Mouse (Mus musculus) forebrain, embryonic 10.5 days (tissue): ENCODE results near the gene Slc24a2. TPM values are rescaled to one million over a fixed set of nuclear protein-coding genes. Genes with fewer than 3 reads are reported as not detected.

Experiments used
- DNase-seq: peaks from one replicate; pipeline ENCODE4 v3.0.0-alpha.2; 2017; ENCODE audit warnings: low spot score; ENCODE audit errors: extremely low spot score
- H3K27ac ChIP-seq: fragments of 300-500 bp; sonication (generic); 2 replicates; pipeline ENCODE4 v1.5.1; 2016; ENCODE audit warnings: mild to moderate bottlenecking
- H3K27me3 ChIP-seq: fragments of 300-500 bp; sonication (generic); 2 replicates; pipeline ENCODE4 v1.6.1; 2016; ENCODE audit warnings: mild to moderate bottlenecking; ENCODE audit not compliant: poor library complexity, severe bottlenecking
- H3K36me3 ChIP-seq: fragments of 300-500 bp; sonication (generic); replicated peaks from 2 replicates; pipeline ENCODE4 v1.6.1; 2016; ENCODE audit warnings: mild to moderate bottlenecking, moderate library complexity
- H3K4me1 ChIP-seq: fragments of 300-500 bp; sonication (generic); 2 replicates; pipeline ENCODE4 v1.6.1; 2016
- H3K4me3 ChIP-seq: fragments of 300-500 bp; sonication (generic); 2 replicates; pipeline ENCODE4 v1.5.1; 2016; ENCODE audit warnings: mild to moderate bottlenecking, moderate library complexity
- H3K9me3 ChIP-seq: fragments of 300-500 bp; sonication (generic); 2 replicates; pipeline ENCODE4 v1.6.1; 2016; ENCODE audit warnings: mild to moderate bottlenecking, moderate library complexity
- WGBS: fragments of 180-500 bp; shearing (Covaris S2); methylation state at CpG from one replicate; pipeline ENCODE4 v1.1.7; 2016; 5-methylcytosine and 5-hydroxymethylcytosine counted together
- polyA plus RNA-seq: library from polyadenylated mRNA; unstranded; fragments of >200 nt; fragmentation: Nextera tagmentation; extraction: Ambion mirVana; gene quantifications from 2 replicates; pipeline ENCODE4 v1.2.1, GENCODE M21; 2016

The Slc24a2 gene
- polyA plus RNA-seq, 1 experiment from 2014 or later = 0.53 TPM

DNA sequence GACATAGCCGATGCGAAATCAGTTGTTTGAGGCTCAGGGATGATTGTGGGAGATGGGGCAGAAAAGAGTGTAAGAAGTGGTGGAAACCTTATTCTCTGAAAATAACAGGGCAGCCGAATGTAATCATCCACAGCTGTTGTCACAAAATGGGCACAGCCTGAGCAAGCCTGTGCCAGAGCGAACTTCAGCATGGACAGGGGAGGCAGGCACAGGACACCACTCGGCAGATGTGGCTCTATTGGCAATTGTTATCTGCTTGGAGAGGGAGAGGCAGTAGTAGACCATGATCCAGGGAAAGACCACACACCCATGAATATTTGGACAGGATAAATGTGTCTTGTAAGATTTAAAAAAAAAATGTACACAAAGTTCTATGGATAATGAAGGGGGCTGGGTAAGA is 253.0 kb downstream of the Slc24a2 start:
- 86% methylated on average over 5 of the region's 5 CpGs for WGBS
- Histone ChIP-seq H3K9me3 (no peaks in the 10 kb centered on the region), H3K27me3 (no peaks in the 10 kb centered on the region), H3K4me1 (no peaks in the 10 kb centered on the region), H3K27ac (no peak overlapping the region), H3K36me3 (no peaks in the 10 kb centered on the region), H3K4me3 (no peak overlapping the region)
- no peak for DNase-seq

DNA sequence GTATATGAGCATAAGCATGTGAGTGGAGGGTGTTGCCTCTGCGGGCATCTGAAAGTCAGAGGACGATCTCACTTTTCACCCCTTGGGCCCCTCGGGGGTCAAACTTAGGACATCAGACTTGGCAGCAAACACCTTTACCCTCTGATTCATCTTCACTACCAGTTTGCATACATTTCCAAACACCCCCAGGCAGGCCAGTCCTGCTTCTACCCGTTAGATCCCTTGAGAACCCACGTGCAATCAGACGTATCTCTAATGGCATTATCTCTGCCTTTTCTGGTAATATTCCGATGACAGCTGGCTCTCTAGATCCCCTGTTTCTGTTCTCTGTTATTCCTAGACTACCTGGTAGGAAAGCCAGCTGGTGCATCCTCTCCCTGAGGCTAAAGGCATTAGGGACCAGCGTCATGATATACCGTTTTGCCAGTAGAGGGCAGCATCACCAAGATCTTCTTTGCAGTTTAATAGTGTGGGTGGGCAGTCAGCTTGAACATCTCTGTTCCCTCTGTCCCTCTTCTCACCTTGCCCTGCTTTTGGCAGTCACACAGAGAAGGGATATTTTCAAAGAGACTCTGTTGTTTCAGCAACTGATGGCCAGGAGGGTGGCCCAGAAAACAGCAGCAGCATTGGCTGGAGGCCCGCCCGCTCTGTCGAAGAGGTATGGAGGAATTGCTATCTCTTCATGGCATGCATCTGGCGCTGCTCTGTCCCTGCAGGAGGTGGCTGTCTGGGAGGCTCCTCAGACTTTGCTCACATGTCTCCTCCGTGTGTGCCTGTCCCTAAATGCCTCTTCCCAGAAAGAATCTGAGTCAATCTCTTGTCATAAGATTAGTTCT is 272.5 kb downstream of the Slc24a2 start:
- DNase-seq = peak; percentile 45
- 48% methylated on average over 14 of the region's 14 CpGs for WGBS

DNA sequence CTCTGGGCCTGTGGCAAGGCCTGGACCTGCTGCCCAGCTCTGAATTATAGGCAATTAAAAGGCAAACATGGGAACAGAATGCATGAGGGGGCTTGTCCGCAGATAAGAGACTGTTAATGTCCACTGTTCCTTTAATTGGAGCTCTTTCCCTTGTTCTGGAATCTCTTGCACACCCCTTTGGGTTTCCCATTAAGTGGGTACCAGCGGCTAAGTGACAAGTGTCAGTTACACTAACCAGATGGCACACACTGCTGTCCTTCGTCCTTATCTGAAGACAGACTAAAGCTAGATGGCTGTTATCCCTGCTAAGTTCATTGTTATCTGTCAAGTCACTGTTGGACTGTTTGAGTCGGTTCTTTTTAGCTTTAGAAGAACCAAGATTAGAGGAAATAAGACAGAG is 274.8 kb downstream of the Slc24a2 start:
- H3K27ac ChIP-seq = no peak overlapping the region
- H3K9me3 ChIP-seq = no peaks in the 10 kb centered on the region
- no peak for DNase-seq
- WGBS = 89% methylated on average over 4 of the region's 4 CpGs
- H3K27me3 ChIP-seq = no peaks in the 10 kb centered on the region
- H3K4me1 ChIP-seq = peaks cover 4% of the 10 kb centered on the region; the same call in 1 of the 2 replicates
- no peak overlapping the region for H3K4me3 ChIP-seq
- no peaks in the 10 kb centered on the region for H3K36me3 ChIP-seq

More for the DNA sequence above, 272.5 kb downstream of the Slc24a2 start:
- H3K4me3 ChIP-seq = no peak overlapping the region
- no peaks in the 10 kb centered on the region for H3K27me3 ChIP-seq
- no peaks in the 10 kb centered on the region for H3K36me3 ChIP-seq
- H3K9me3 ChIP-seq = no peaks in the 10 kb centered on the region
- H3K27ac ChIP-seq = no peak overlapping the region
- H3K4me1 ChIP-seq = peaks cover 4% of the 10 kb centered on the region; the same call in 1 of the 2 replicates

DNA sequence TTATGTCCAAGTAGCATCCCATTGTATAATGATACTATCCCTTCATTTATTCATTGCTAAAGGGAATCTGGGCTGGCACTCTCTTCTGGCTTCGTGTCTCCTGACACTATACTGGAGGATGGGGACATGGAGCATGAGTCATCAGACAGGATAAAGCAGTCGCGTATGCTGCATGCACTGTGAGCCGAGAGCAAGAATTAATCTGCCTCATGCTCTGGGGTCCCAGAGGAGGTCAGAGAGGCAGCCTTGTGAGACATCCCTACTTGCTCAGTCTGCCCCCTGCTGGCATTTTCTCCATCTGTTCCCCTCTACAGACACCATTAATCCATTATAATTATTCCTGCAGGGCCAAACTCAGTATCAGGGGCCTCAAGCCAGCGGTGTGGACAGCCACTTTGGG is 276.8 kb downstream of the Slc24a2 start:
- H3K4me3 ChIP-seq = no peak overlapping the region
- WGBS = 67% methylated on average over 5 of the region's 5 CpGs
- DNase-seq = no peak

DNA sequence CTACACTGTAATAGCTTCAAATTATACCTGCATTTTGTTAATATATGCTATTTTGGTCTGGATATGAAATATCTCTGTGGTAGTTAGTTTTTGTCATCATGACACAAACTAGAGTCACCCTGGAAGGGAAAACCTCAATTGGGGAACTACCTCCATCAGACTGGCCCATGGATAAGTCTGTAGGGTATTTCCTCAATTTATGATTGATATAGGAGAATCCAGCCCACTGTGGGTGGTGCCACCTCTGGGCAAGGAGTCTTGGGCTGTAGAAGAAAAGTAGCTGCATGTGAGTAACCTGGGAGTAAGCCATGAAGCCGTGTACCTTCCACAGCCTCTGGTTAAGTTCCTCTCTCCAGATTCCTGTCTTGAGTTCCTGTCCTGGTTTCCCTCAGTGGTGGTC is 281.5 kb downstream of the Slc24a2 start:
- no peak overlapping the region for H3K27ac ChIP-seq
- no peaks in the 10 kb centered on the region for H3K9me3 ChIP-seq
- WGBS = 96% methylated on average over 1 of the region's 1 CpGs
- no peaks in the 10 kb centered on the region for H3K4me1 ChIP-seq
- no peak overlapping the region for H3K4me3 ChIP-seq
- H3K27me3 ChIP-seq = no peaks in the 10 kb centered on the region
- no peaks in the 10 kb centered on the region for H3K36me3 ChIP-seq
- no peak for DNase-seq

More for the DNA sequence above, 276.8 kb downstream of the Slc24a2 start:
- H3K27me3 ChIP-seq = no peaks in the 10 kb centered on the region
- H3K4me1 ChIP-seq = peaks cover 4% of the 10 kb centered on the region; the same call in 1 of the 2 replicates
- no peaks in the 10 kb centered on the region for H3K9me3 ChIP-seq
- no peaks in the 10 kb centered on the region for H3K36me3 ChIP-seq
- H3K27ac ChIP-seq = no peak overlapping the region

DNA sequence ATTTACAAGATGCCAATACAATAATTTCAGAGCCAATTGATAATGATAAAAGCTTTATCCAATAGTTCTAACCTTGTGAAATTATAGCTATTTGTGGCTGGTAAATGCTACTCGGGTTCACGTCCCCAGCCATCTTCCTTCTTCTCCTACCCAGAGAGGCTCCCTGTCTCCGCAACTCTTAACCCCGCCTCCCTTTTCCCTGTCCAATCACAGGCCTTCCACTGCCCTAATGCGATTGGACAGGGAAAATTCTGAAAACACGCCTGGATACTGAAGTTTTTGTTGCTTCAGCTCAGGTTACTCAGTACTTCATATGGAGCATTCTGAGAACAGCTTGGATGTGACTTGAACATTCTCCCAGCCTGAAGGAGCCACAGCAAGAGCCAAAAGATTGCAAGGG is 287.0 kb downstream of the Slc24a2 start:
- no peak for DNase-seq
- Histone ChIP-seq H3K9me3 (no peaks in the 10 kb centered on the region), H3K36me3 (no peaks in the 10 kb centered on the region), H3K4me1 (peaks cover 4% of the 10 kb centered on the region; the same call in 1 of the 2 replicates), H3K27ac (no peak overlapping the region), H3K4me3 (no peak overlapping the region), H3K27me3 (no peaks in the 10 kb centered on the region)
- 41% methylated on average over 6 of the region's 6 CpGs for WGBS

DNA sequence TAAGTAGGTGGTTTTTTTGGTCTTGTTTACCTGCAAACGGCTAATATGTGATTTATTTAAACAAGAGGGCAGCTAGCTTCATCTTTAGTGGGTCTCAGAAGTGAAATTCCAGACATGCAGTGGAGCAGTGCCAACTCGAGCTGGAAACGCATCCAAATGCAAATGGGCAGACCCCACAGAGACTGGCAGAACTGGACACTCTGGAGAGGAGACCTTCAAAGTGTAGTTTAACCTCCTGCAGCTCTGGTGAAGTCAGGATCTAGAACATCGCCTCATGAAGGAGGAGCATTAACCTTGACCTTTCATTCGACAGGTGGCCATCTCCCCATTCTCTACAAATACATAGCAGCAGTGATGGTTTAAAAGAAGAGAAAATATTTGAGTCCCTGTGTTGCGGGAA is 287.6 kb downstream of the Slc24a2 start:
- no peaks in the 10 kb centered on the region for H3K9me3 ChIP-seq
- DNase-seq = no peak
- H3K36me3 ChIP-seq = no peaks in the 10 kb centered on the region
- no peak overlapping the region for H3K4me3 ChIP-seq
- no peaks in the 10 kb centered on the region for H3K27me3 ChIP-seq
- H3K27ac ChIP-seq = no peak overlapping the region
- WGBS = 90% methylated on average over 6 of the region's 6 CpGs
- H3K4me1 ChIP-seq = peaks cover 4% of the 10 kb centered on the region; the same call in 1 of the 2 replicates

DNA sequence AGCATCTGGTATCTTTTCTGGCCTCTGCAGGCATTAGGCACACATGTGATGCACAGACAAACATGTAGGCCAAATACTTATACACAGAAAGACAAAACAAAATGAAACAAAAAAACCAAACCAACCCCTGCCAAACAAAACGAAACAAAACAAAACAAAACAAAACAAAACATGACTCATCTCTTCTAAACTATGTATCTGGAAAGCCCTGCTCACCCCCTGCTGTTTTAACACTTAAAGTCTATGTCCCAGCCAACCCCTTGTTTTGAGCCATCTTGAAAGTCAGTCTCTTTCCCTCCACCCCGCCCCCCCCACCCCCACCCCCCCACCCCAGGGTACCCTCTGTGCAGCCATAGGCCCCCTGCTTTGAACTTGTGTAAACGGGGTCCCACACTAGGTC is 293.6 kb downstream of the Slc24a2 start:
- no peaks in the 10 kb centered on the region for H3K27me3 ChIP-seq

DNA sequence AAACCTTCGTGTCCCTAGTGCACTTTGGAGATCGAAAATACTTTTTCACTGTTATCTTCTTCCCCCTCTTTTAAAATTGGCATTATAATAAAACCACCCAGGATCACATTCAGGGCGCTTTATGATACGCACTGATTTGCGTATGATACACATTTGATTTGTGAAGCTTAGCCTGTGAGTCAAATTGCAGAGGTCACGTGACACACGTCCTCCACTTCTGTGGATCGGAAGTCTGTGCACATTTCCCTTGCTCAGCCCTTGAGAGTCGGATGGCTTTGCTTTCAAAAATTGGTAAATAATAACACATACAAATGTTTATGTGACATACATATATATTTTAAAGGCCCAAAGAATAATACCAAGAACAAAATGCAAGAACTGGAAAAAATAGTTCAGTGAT is 294.1 kb downstream of the Slc24a2 start:
- Histone ChIP-seq H3K27me3 (no peaks in the 10 kb centered on the region), H3K9me3 (no peaks in the 10 kb centered on the region), H3K27ac (no peak overlapping the region), H3K4me3 (no peak overlapping the region), H3K4me1 (peaks cover 6% of the 10 kb centered on the region), H3K36me3 (peaks cover 17% of the 10 kb centered on the region)
- DNase-seq = no peak
- 96% methylated on average over 9 of the region's 9 CpGs for WGBS

More for the DNA sequence above, 293.6 kb downstream of the Slc24a2 start:
- Histone ChIP-seq H3K4me3 (no peak overlapping the region), H3K27ac (no peak overlapping the region), H3K4me1 (peaks cover 4% of the 10 kb centered on the region; the same call in 1 of the 2 replicates), H3K9me3 (no peaks in the 10 kb centered on the region), H3K36me3 (peaks cover 17% of the 10 kb centered on the region)
- DNase-seq = no peak
- 72% methylated on average over 3 of the region's 3 CpGs for WGBS
